Mouse (Mus musculus) natural killer cell, adult 2 months (primary cell): ENCODE results near the gene Zfp867.
A peak's percentile ranks its signal among the peaks of the same experiment; 100 is the strongest.

Source experiments
- DNase-seq, 2 experiments: peaks; one replicate each; pipeline ENCODE4 v3.0.0; 2022; ENCODE audit warnings: low spot score in 2 of 2

Gene Zfp867

DNA sequence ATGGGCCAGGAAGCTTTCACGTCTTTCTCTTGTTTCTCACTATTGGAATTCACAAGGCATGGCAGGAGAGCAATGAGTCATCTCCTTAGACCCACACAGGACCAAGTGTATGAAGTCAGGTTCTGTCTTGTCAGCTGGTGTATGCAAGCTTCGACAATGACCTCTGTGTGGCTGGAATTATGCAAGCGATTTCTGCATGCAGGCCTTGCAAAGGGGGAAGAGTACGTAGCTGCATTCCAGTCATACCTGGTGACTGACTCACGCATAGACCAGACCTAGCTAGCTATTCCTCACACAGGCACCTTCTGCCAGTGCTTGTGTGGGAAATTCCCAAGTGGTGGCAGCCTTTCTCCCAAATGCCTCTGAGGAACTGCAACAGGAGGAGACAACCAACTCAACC, 13.3 kb downstream of the Zfp867 start:
- DNase-seq: no peak

DNA sequence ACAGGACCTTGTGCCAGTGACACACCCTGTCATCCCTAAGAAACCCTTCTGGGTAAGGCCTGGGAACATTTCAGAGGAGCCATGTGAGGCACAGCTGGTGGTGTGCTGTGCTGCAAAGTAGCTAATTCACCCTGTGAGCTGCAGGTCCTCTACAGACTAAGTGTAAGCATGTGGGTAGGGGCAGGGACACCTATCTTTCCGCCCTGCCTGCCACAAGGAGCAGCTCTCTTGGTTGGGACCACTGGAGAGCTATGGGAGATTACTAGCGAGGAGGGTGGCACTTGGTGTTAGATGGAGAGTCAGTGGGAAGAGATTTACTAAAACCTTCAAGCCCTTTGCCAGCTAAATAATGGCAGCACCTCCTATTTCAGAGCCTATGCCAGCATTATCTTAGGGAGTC, 15.4 kb downstream of the Zfp867 start:
- no peak for DNase-seq

DNA sequence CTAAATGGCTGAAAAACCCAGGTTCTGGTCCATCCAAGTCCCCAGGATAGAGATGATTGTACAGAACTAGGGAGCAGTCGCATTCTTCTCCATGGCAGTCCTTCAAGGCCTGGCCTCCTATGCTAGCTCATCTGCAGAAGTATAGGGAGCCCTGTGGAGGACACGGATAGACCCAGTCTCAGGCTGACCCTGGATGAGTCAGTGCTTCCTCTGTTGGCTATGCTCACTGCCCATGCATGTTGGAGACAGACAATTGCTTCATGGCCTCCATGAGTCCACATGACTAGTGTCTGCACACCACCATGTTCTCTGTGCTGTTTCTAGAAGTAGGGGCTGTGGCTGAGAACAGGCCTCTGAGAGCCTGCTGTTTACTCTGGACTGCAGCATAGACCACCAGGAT, 15.9 kb downstream of the Zfp867 start:
- DNase-seq: no peak

DNA sequence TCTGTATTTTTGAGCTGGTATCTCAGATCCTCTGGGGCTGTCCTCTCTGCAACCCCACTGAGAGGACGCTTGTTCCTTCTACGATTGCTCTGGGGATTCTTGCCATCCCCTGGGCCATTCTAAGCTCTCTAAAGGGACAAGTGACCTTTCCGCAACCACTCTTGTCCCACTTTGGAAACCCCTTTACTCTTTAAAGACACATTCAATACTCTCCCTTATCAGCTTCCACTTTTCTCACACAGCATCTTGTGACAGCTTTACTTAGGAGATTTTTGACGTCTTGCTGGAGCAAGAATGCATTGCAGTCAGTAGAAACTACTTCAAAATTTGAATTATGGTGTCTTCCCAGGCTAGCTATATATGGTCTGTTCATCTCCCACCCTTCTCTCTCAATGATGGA, 21.2 kb downstream of the Zfp867 start, which contains the start of gene Snap47:
Gene Snap47, minus strand, starts transcription at position 101 of the 400 bp plus-strand sequence.
- no peak for DNase-seq

DNA sequence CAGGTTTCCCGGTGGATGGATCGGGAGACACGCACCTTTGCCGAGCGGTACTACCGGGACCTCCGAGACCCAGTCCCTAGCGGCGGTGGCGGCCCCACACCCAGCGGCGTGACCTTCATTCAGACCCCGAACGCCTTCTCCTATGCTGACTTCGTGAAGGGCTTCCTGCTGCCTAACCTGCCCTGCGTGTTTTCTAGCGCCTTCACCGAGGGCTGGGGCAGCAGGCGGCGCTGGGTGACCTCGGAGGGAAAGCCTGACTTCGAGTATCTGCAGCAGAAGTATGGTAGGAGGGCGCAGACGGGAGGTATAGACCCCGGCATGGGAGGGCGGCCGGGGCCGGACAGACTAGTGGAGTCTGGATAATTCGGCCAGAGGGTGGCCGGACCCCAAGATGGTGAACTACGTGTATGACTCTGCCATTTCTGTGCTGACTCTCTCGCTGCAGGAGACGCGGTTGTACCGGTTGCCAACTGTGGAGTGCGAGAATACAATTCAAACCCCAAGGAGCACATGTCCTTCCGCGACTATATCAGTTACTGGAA, 22.0 kb downstream of the Zfp867 start:
- DNase-seq: no peak

DNA sequence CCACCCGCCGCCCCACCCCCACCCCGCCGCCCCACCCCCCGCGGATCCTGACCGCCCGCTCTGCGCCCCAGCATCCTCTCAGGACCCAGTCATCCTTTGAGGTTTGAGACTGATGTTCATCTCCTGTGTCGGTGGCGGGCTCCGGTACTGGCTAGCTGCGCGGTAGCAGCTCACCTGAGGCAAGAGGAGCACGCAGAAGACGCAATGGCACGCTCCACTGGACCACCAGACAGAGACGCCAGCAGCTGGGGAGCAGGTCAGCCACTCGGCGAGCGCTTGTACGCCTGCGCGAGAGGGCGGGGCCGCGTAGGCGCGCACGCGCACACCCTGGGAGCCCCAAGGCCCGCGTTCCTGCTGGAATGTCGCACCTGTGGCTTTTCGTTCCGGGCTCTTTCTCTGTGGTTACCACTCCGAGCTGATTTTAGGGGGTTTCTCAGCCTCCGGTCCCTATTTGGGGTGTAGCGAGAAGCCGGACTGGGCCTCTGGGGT, 22.5 kb downstream of the Zfp867 start, which contains the start of gene Jmjd4:
Gene Jmjd4, plus strand, starts transcription at position 305 of the 489 bp plus-strand sequence.
- DNase-seq: peak; percentile 76 to 88

DNA sequence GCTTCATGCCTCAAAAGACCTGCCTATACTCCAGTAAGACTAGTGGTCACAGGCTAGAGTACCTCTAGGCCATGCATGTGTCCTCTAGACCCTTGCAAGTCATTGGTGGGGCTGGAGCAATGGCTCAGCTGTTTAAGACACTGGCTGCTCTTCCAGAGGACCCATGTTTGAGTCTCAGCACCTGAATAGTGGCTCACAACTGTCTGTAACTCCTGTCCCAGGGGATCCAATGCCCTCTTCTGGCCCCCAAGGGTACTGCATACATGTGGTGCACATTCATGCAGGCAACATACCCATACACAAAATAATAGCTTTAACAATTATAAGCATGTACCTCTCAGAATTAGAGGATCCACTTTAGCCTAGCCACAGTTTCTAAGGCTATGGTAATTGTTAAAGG, 29.2 kb downstream of the Zfp867 start:
- DNase-seq: no peak

DNA sequence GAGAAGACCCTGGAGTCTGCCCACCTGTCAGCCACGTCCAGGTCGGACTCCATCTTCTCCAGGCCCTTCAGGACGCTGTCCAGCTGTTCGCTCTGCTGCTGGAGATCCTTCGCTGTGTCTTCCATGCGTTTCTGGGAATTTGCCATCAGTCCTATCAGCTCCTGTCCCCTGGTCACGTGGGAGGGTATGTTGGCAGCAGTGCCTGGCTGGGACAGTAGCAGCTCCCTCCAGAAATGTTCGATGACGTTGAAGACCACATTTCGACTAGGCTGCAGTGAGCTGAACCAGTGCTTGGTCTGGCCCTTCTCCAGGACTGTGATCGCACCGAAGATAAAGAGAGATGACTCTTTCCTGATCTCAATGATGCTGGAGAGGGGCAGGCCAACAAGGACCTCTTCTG, 34.3 kb downstream of the Zfp867 start:
- no peak for DNase-seq

DNA sequence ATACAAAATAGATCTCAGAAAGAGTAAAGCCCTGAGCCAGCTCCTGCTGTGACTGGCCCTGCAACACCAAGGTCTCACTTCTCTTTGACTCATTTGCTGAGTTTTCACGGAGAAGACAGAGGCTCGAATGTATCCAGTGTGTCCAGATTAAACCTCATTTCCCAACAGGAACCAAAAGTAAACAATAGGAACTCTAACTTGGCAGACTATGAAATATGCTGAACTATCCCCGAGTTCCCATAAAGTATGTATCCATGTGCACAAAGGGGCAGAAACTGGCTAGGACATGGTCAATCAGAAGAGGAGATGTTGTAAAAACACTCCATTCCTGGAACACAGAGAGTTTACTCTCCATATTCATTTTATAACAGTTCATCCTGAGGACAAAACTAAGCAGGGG, 40.0 kb downstream of the Zfp867 start:
- no peak for DNase-seq

DNA sequence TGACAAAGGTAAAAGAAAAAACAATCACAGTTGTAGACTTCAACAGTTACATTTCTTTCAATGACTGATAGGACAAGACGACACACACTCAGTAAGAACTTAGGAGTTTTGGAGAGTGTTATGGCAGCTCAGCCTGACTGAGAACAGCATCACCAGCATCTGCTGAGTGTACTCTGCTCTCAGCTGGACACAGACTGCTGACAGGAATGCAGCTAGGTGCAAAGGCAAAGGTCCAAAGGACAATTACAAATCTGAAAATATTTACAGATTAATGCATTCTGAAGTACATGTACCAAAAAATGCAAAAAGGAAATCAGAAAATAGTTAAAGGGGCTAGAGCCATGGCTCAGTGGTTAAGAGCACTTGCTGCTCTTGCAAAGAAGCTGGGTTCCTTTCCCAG, 42.3 kb downstream of the Zfp867 start:
- DNase-seq: no peak

DNA sequence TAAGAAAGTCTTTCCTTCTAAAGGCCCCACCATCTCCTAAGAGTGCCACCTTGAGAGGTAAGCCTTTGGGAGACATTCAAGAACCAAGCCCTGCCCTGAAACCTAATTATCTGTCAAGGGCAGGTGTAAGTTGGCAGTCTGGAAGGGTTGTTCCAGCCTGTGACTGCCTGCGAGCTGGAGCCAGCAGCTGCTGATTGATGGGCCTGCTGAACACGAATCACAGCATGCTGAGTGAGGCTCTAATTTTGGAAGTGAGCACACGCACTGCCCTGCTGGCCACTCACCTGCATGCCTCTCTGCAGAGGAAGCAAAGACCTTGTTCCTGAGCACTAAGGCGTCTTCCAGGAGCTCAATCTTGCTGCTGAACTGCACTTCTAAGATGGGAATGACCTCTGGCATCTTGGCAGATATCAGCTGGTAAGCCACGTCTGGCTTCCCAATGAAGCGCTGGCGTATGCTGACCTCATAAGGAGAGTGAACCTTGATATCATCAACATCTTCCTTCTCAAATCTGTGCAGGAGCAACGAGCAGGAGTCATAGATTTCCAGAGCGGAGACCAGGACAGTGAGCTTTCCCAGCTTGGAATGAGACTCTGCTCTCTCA, 44.1 kb downstream of the Zfp867 start:
- no peak for DNase-seq

DNA sequence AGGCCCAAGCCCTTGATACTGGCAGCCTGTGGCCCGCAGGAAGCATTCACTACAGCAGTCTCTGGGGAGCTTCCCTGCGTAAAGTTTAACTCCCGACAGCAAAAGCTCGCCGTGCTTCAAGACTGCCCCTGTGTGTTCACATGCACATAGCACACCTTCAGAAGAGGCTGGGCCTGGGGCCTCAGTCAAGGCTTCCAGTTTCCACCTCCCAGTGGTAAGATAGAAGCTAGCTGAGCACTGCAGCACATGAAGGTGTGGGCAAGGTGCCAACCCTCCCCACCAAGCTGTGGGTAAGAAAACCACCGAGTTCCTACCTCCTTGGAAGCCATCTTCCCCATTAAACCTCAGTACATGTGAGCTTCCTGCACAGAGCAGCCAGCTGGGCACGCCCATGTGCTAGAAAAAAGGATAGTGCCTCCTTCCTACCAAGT, 46.6 kb downstream of the Zfp867 start:
- peak; percentile 55 to 62 for DNase-seq

DNA sequence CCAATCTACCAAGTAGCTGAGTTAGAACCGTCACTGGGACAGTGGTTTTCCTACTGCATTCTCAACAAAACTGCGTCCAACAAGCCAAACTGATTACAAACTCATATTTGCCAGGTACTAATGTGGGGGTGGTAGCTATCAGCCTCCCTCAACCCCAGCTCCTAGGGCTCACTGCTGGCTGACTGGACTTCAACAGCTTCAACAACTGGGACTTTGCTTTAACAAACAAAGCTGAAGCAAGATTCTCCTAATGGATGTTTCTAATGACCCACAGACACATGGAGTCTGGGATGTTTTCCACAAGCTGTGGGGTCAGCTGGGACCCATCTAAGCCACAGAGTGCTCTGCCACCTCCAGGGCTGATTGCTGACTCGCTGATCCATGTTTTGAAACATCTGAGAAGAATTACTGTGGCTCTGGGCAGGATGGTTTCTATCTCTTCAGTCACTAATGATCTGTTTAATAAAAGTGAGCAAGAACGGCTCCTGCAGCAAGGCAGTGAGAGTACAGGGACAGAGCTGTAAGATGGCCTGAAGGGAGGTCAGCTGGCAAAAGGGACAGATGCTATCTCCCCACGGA, 49.2 kb downstream of the Zfp867 start:
- DNase-seq: no peak

DNA sequence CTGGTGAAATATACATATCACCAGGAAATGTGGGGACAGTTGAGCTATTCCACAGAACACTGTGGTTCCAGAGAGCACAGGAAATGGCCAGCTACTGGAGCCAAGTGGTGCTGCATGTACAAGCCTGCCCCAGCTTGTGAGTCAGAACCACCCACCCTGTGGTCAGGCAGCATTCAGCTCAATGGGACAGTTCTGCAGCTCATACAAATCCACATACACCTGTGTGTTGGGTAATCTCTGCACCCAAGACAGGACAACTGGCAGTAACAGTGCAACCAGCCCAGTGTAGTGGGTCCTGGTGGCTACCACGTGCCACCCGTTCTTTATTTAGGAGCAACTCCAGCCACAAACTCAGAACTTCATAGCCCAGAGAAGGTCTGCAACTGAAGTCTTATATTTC, 50.3 kb downstream of the Zfp867 start:
- DNase-seq: peak; percentile 41 to 61

DNA sequence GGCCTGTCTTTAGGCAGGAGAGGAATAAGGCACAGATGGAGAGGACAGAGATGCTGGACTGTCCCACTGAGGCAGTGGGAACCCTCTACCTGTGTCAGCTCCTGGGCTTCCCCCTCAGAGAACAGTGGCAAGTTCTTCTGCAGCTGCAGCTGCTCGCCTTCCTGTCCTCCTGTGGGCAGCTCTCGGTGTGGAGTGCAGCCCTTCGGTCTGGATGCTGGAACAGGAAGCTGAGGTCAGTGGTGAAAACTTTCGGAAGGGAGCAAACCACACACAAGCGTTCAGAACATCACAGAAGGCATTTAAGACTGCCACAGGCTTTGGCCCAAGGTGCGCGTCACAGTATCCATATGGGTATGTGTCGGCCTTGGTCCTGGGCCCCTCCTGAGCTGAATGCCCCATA, 50.8 kb downstream of the Zfp867 start:
- peak; percentile 49 to 72 for DNase-seq

DNA sequence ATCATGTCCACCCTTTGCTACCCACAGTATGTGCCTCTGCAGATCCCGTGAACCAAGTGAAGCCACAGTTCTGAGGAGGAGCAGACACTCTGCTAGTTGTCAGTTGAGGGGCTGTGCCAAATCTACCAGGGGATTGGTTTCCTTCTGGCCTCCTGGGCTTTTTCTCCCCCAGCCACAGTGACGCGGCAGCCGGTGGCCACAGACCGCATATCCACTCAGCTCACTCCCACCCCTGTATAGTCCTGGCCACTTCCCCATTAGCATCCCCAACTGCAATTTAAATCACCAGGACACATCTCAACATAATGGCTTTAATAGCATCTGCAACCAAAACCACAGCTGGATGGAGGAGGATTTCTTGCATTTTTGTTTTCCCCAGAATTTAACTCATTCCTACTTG, 53.6 kb downstream of the Zfp867 start:
- DNase-seq: peak; percentile 66 to 83

DNA sequence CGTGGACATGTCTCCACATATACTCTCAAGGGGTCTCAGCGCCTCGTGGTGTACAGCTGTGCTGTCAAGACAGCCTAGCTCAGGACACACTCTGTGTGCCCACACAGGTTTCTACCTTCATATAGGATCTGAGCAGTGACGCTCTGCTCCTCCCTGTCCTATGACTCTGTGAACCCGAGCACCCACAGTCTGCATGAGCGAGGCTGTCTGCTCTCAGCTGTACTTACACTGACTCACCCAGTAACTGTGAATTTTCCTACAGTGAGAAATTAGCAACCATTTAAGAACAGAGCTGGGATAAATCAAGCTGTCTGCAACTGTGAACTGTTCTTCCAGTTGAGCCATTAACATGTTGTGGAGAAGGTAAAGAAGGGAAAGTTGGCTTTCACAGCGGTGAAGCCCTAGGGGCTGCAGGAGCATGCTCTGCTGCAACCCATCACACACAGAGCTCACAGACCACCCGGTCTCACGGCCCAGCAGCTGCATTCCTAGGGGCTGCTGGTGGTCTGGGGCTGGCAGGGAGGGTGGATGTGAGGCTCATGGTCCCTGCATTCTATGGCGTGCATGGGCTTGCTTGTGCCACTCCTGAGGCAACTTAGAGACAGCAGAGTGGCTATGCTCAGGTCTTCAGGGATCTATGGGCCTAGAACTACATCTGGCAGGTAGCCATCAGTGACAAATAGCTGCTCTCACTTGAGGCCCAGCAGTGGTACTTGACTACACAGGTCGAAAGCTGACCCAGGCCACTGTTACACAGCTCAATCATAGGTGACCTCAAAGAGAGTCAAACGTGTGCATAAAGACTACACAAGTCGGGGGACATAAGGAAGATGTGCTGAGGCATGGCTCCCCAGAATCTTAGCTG, 59.0 kb downstream of the Zfp867 start:
- DNase-seq: no peak

DNA sequence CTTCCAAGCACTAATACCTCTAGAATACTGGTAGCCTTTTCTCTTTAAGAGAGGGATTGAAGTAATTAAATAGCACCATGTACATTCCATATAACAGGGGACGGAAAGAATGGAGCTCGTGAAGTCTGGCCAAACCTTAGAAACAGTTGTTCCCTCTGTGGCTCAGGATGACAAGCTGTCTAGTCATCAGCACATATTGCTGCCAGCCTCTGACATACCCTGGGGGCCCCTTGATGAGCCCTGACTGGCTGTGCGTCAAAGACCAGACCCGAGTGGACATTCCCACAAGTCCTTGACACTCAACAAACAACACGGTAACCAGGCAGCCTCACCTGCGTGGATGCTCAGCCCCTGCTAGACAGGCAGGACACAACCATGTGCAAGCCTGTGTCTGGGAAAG, 60.2 kb downstream of the Zfp867 start:
- DNase-seq: no peak
